Mouse (Mus musculus): ENCODE measurements around the gene Upk2.
A peak's percentile ranks its signal among the peaks of the same experiment; 100 is the strongest.
"Not testable (repeated sequence)": the region's sequence is repeated elsewhere in the genome, so short reads cannot be mapped to it uniquely, and the experiment has no call there.

The Upk2 gene

GRCm38 (mm10) chr9:44457035-44457742, 2.4 kb upstream of the Upk2 start:
- DNase-seq = no peak

GRCm38 (mm10) chr9:44454132-44454890, 465 bp downstream of the Upk2 start:
- peak; percentile 92 for DNase-seq

- DNase-seq = peak; percentile 61 to 66
These were observed 4.4 kb downstream of the Upk2 start for GRCm38 (mm10) chr9:44450387-44450786.

GRCm38 (mm10) chr9:44444402-44445025, 10.3 kb downstream of the Upk2 start:
- not testable (repeated sequence) for DNase-seq

- no peak for DNase-seq
These were observed 13.8 kb downstream of the Upk2 start, which contains the start of gene Foxr1 for GRCm38 (mm10) chr9:44440961-44441360. Foxr1 (minus strand) TSS chr9:44441136.

GRCm38 (mm10) chr9:44435747-44436146, 19.0 kb downstream of the Upk2 start:
- peak; percentile 66 to 67 for DNase-seq

GRCm38 (mm10) chr9:44432577-44433185, 22.1 kb downstream of the Upk2 start:
- DNase-seq = no peak

GRCm38 (mm10) chr9:44423576-44423975, 31.2 kb downstream of the Upk2 start:
- no peak for DNase-seq

- peak; percentile 22 to 26 for DNase-seq
These were observed 34.4 kb downstream of the Upk2 start for GRCm38 (mm10) chr9:44420280-44420898.

- DNase-seq = not testable (repeated sequence)
These were observed 35.0 kb downstream of the Upk2 start for GRCm38 (mm10) chr9:44419730-44420129.

- DNase-seq = no peak
These were observed 36.0 kb downstream of the Upk2 start, which contains the start of gene Ccdc84 for GRCm38 (mm10) chr9:44418519-44419385. Ccdc84 (minus strand) TSS chr9:44418569.

GRCm38 (mm10) chr9:44417892-44418363, 36.8 kb downstream of the Upk2 start:
- DNase-seq = peak; percentile 95

- no peak for DNase-seq
These were observed 37.5 kb downstream of the Upk2 start for GRCm38 (mm10) chr9:44417156-44417891.

- DNase-seq = no peak
These were observed 42.0 kb downstream of the Upk2 start for GRCm38 (mm10) chr9:44412781-44413180.

- DNase-seq = no peak
These were observed 42.5 kb downstream of the Upk2 start for GRCm38 (mm10) chr9:44412306-44412705.

- no peak for DNase-seq
These were observed 43.1 kb downstream of the Upk2 start for GRCm38 (mm10) chr9:44411601-44412130.

- DNase-seq = no peak
These were observed 44.0 kb downstream of the Upk2 start for GRCm38 (mm10) chr9:44410647-44411336.

- not testable (repeated sequence) for DNase-seq
These were observed 46.1 kb downstream of the Upk2 start for GRCm38 (mm10) chr9:44408693-44409092.

GRCm38 (mm10) chr9:44407752-44408097, 47.1 kb downstream of the Upk2 start:
- no peak for DNase-seq

All from B cell, adult 2 months (primary cell).